ENCODE assay signal across 1 mouse cellular context in genomic region chr7:30810319-30810718, GRCm38 (mm10).
TF ChIP-seq lines count a peak whose summit lies in the region.

No protein-coding gene starts in this region.

TF ChIP-seq in MEL, 35 proteins besides CTCF, POLR2A, EP300 and RAD21:
- TF ChIP-seq ZC3H11A (IDR thresholded peaks at IDR 0.05; ENCODE audit: low read depth, low read length): peak; percentile 90
- TF ChIP-seq E2F4 (IDR thresholded peaks at IDR 0.05; ENCODE audit: borderline replicate concordance, low read depth, low read length): no peak
- peak; percentile 90 for TF ChIP-seq SMC3 (IDR thresholded peaks at IDR 0.05; ENCODE audit: low read depth, low read length)
